Mouse (Mus musculus): ENCODE data around the gene Tor4a. TPM values are rescaled to one million over a fixed set of nuclear protein-coding genes. Genes with fewer than 3 reads are reported as not detected.

Tor4a gene
- polyA plus RNA-seq, 1 experiment from 2014 or later = 6.0 TPM

- Histone ChIP-seq H3K27ac (ENCODE audit: low read depth) (no peak overlapping the region), H3K9ac (replicated peaks) (no peak overlapping the region), H3K36me3 (replicated peaks; ENCODE audit: insufficient read depth, low read length) (no peaks in the 10 kb centered on the region), H3K4me1 (ENCODE audit: insufficient read depth) (peaks cover 23% of the 10 kb centered on the region), H3K4me2 (ENCODE audit: low read depth, low read length) (peak overlapping the region; percentile 78), H3K27me3 (ENCODE audit: insufficient read depth, low read length) (peaks cover 26% of the 10 kb centered on the region), H3K4me3 (ENCODE audit: low read depth, low read length) (peak overlapping the region; percentile 47; the same call in 1 of the 2 replicates), H3K9me3 (ENCODE audit: low read length) (no peaks in the 10 kb centered on the region)
- TF ChIP-seq CTCF (IDR thresholded peaks at IDR 0.05; ENCODE audit: low read depth) = no peak
- TF ChIP-seq EP300 (IDR thresholded peaks at IDR 0.05; ENCODE audit: low read depth) = no peak
- 56% methylated on average over 8 of the region's 8 CpGs for WGBS (ENCODE audit: insufficient replicate concordance)
- no peak for DNase-seq
- ATAC-seq = no peak
These were observed 43.6 kb upstream of the Tor4a start for GRCm38 (mm10) chr2:25240310-25240709.

GRCm38 (mm10) chr2:25239766-25240165, 43.1 kb upstream of the Tor4a start:
- ATAC-seq (no peak), DNase-seq (no peak)
- no peaks in the 10 kb centered on the region for H3K9me3 ChIP-seq (ENCODE audit: low read length)
- TF ChIP-seq EP300 (IDR thresholded peaks at IDR 0.05; ENCODE audit: low read depth) = no peak
- no peak for TF ChIP-seq CTCF (IDR thresholded peaks at IDR 0.05; ENCODE audit: low read depth)
- no peaks in the 10 kb centered on the region for H3K36me3 ChIP-seq (replicated peaks; ENCODE audit: insufficient read depth, low read length)
- H3K4me2 ChIP-seq (ENCODE audit: low read depth, low read length) = no peak overlapping the region
- H3K27me3 ChIP-seq (ENCODE audit: insufficient read depth, low read length) = peaks cover 26% of the 10 kb centered on the region
- H3K4me3 ChIP-seq (ENCODE audit: low read depth, low read length) = no peak overlapping the region
- H3K9ac ChIP-seq (replicated peaks) = no peak overlapping the region
- H3K27ac ChIP-seq (ENCODE audit: low read depth) = no peak overlapping the region
- WGBS (ENCODE audit: insufficient replicate concordance) = 83% methylated on average over 3 of the region's 3 CpGs
- H3K4me1 ChIP-seq (ENCODE audit: insufficient read depth) = peaks cover 23% of the 10 kb centered on the region

GRCm38 (mm10) chr2:25238106-25238505, 41.4 kb upstream of the Tor4a start:
- Histone ChIP-seq H3K4me1 (ENCODE audit: insufficient read depth) (peaks cover 23% of the 10 kb centered on the region), H3K9ac (replicated peaks) (no peak overlapping the region), H3K27me3 (ENCODE audit: insufficient read depth, low read length) (peaks cover 22% of the 10 kb centered on the region), H3K4me3 (ENCODE audit: low read depth, low read length) (no peak overlapping the region), H3K36me3 (replicated peaks; ENCODE audit: insufficient read depth, low read length) (no peaks in the 10 kb centered on the region), H3K9me3 (ENCODE audit: low read length) (no peaks in the 10 kb centered on the region), H3K27ac (ENCODE audit: low read depth) (no peak overlapping the region), H3K4me2 (ENCODE audit: low read depth, low read length) (no peak overlapping the region)
- DNase-seq = no peak
- no peak for TF ChIP-seq CTCF (IDR thresholded peaks at IDR 0.05; ENCODE audit: low read depth)
- no peak for TF ChIP-seq EP300 (IDR thresholded peaks at IDR 0.05; ENCODE audit: low read depth)
- no peak for ATAC-seq

GRCm38 (mm10) chr2:25237522-25237921, 40.8 kb upstream of the Tor4a start:
- no peak overlapping the region for H3K27ac ChIP-seq (ENCODE audit: low read depth)
- DNase-seq = no peak
- H3K4me2 ChIP-seq (ENCODE audit: low read depth, low read length) = no peak overlapping the region
- no peak overlapping the region for H3K9ac ChIP-seq (replicated peaks)
- no peak for TF ChIP-seq EP300 (IDR thresholded peaks at IDR 0.05; ENCODE audit: low read depth)
- TF ChIP-seq CTCF (IDR thresholded peaks at IDR 0.05; ENCODE audit: low read depth) = no peak
- H3K36me3 ChIP-seq (replicated peaks; ENCODE audit: insufficient read depth, low read length) = no peaks in the 10 kb centered on the region
- no peak for ATAC-seq
- H3K27me3 ChIP-seq (ENCODE audit: insufficient read depth, low read length) = peaks cover 16% of the 10 kb centered on the region
- peaks cover 22% of the 10 kb centered on the region for H3K4me1 ChIP-seq (ENCODE audit: insufficient read depth)
- WGBS (ENCODE audit: insufficient replicate concordance) = 64% methylated on average over 4 of the region's 4 CpGs
- H3K4me3 ChIP-seq (ENCODE audit: low read depth, low read length) = no peak overlapping the region
- H3K9me3 ChIP-seq (ENCODE audit: low read length) = no peaks in the 10 kb centered on the region

GRCm38 (mm10) chr2:25236614-25237013, 39.9 kb upstream of the Tor4a start, which contains the start of gene Rnf224:
Gene Rnf224 (minus strand): TSS chr2:25236787.
- Histone ChIP-seq H3K4me2 (ENCODE audit: low read depth, low read length) (no peak within 1 kb of the TSS), H3K4me1 (ENCODE audit: insufficient read depth) (peaks cover 14% of the 10 kb centered on the region), H3K9me3 (ENCODE audit: low read length) (no peaks in the 10 kb centered on the region), H3K4me3 (ENCODE audit: low read depth, low read length) (no peak within 1 kb of the TSS), H3K27me3 (ENCODE audit: insufficient read depth, low read length) (peaks cover 8% of the 10 kb centered on the region), H3K36me3 (replicated peaks; ENCODE audit: insufficient read depth, low read length) (no peaks in the 10 kb centered on the region), H3K27ac (ENCODE audit: low read depth) (no peak within 1 kb of the TSS), H3K9ac (replicated peaks) (no peak within 1 kb of the TSS)
- WGBS (ENCODE audit: insufficient replicate concordance) = 39% methylated on average over 8 of the region's 8 CpGs
- TF ChIP-seq CTCF (IDR thresholded peaks at IDR 0.05; ENCODE audit: low read depth) (no peak), EP300 (IDR thresholded peaks at IDR 0.05; ENCODE audit: low read depth) (no peak)
- ATAC-seq (no peak), DNase-seq (no peak)

- Histone ChIP-seq H3K4me3 (ENCODE audit: low read depth, low read length) (no peak overlapping the region), H3K36me3 (replicated peaks; ENCODE audit: insufficient read depth, low read length) (no peaks in the 10 kb centered on the region), H3K27me3 (ENCODE audit: insufficient read depth, low read length) (no peaks in the 10 kb centered on the region), H3K9ac (replicated peaks) (no peak overlapping the region), H3K4me2 (ENCODE audit: low read depth, low read length) (no peak overlapping the region), H3K27ac (ENCODE audit: low read depth) (no peak overlapping the region), H3K4me1 (ENCODE audit: insufficient read depth) (no peaks in the 10 kb centered on the region; the same call in 1 of the 2 replicates), H3K9me3 (ENCODE audit: low read length) (no peaks in the 10 kb centered on the region)
- 64% methylated on average over 5 of the region's 5 CpGs for whole genome bisulfite sequencing (ENCODE audit: insufficient replicate concordance)
- TF ChIP-seq EP300 (IDR thresholded peaks at IDR 0.05; ENCODE audit: low read depth) (no peak), CTCF (IDR thresholded peaks at IDR 0.05; ENCODE audit: low read depth) (no peak)
- ATAC-seq (no peak), DNase-seq (no peak)
These were observed 38.0 kb upstream of the Tor4a start for GRCm38 (mm10) chr2:25234551-25235220.
